Mouse (Mus musculus): Measurements from ENCODE around the gene Galm. TPM values are rescaled to one million over a fixed set of nuclear protein-coding genes. Genes with fewer than 3 reads are reported as not detected.
A peak's percentile ranks its signal among the peaks of the same experiment; 100 is the strongest.

Galm gene
- polyA plus RNA-seq, 1 experiment = 2.3 TPM

- TF ChIP-seq POLR2A (IDR thresholded peaks at IDR 0.05; ENCODE audit: borderline replicate concordance, extremely low read depth, insufficient read depth, insufficient read length, poor library complexity, severe bottlenecking) = no peak
- no peak for TF ChIP-seq CTCF (IDR thresholded peaks at IDR 0.05; ENCODE audit: borderline replicate concordance, extremely low read depth, insufficient read depth, insufficient read length)
- no peak for DNase-seq (ENCODE audit: low read depth)
Observed at GRCm38 (mm10) chr17:80130718-80131430, 3.6 kb downstream of the Galm start.

GRCm38 (mm10) chr17:80131431-80131766 lies 4.1 kb downstream of the Galm start:
- DNase-seq (ENCODE audit: low read depth) = peak; percentile 31
- no peak for TF ChIP-seq POLR2A (IDR thresholded peaks at IDR 0.05; ENCODE audit: borderline replicate concordance, extremely low read depth, insufficient read depth, insufficient read length, poor library complexity, severe bottlenecking)
- TF ChIP-seq CTCF (IDR thresholded peaks at IDR 0.05; ENCODE audit: borderline replicate concordance, extremely low read depth, insufficient read depth, insufficient read length) = no peak

- no peak for DNase-seq (ENCODE audit: low read depth)
- TF ChIP-seq CTCF (IDR thresholded peaks at IDR 0.05; ENCODE audit: borderline replicate concordance, extremely low read depth, insufficient read depth, insufficient read length) (no peak), POLR2A (IDR thresholded peaks at IDR 0.05; ENCODE audit: borderline replicate concordance, extremely low read depth, insufficient read depth, insufficient read length, poor library complexity, severe bottlenecking) (no peak)
Observed at GRCm38 (mm10) chr17:80131838-80132237, 4.6 kb downstream of the Galm start.

DNA sequence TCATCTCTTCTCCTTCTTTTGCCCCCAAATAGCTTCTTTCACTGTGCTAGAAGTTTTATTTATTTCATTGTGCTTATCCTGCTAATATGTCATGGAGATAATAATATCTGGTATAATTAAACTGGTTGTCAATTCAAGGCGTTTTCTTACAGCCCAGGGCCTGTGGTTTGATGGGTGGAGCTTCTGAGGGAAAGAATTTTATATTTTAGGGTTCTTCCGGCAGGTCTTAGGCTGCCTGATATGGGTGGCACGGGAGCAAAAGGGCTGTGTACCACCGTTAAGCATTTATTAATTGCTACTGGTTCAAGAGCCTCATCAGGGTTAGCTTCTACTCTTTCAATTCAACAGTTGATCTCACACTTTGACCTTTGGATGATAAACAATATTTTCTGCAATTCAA lies 5.2 kb downstream of the Galm start:
- TF ChIP-seq POLR2A (IDR thresholded peaks at IDR 0.05; ENCODE audit: borderline replicate concordance, extremely low read depth, insufficient read depth, insufficient read length, poor library complexity, severe bottlenecking) = no peak
- TF ChIP-seq CTCF (IDR thresholded peaks at IDR 0.05; ENCODE audit: borderline replicate concordance, extremely low read depth, insufficient read depth, insufficient read length) = no peak
- no peak for DNase-seq (ENCODE audit: low read depth)

DNA sequence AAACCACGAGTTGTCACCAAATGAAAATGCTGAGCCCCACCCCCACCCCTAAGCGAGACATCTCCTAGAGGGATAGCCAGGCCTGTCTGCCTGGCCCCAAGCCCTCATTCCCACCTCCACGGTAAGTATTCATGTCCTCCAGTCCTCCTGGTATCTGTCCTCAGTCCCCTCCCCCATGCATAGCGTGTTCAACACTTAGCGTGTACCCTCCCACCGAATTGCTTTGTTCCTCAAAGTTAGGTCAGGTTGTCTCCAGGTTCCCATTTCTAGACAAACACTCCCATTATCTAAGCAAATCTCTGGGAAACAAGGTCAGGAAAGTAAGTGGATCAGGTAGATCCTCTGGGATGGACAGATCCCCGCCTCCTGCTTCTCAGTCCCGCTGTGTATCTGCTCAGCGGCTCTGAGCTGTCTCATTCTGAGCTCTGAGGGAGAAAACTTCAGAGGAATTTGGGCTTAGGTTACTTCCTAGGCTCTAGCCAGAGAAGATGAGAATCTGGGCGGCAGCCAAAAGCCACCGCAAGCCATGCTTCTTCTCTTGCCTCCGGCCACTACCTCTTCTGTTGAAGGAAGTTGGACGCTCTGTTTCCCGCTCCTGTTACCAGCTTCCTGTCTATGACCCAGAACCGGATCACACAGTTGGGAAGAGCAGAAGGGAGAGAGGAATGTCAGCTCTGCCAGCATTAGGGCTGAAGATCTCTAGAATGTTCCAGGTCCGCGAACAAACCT lies 11.3 kb downstream of the Galm start:
- no peak for TF ChIP-seq POLR2A (IDR thresholded peaks at IDR 0.05; ENCODE audit: borderline replicate concordance, extremely low read depth, insufficient read depth, insufficient read length, poor library complexity, severe bottlenecking)
- TF ChIP-seq CTCF (IDR thresholded peaks at IDR 0.05; ENCODE audit: borderline replicate concordance, extremely low read depth, insufficient read depth, insufficient read length) = no peak
- DNase-seq (ENCODE audit: low read depth) = no peak

GRCm38 (mm10) chr17:80139753-80140444 lies 12.6 kb downstream of the Galm start:
- no peak for DNase-seq (ENCODE audit: low read depth)
- no peak for TF ChIP-seq POLR2A (IDR thresholded peaks at IDR 0.05; ENCODE audit: borderline replicate concordance, extremely low read depth, insufficient read depth, insufficient read length, poor library complexity, severe bottlenecking)
- no peak for TF ChIP-seq CTCF (IDR thresholded peaks at IDR 0.05; ENCODE audit: borderline replicate concordance, extremely low read depth, insufficient read depth, insufficient read length)

DNA sequence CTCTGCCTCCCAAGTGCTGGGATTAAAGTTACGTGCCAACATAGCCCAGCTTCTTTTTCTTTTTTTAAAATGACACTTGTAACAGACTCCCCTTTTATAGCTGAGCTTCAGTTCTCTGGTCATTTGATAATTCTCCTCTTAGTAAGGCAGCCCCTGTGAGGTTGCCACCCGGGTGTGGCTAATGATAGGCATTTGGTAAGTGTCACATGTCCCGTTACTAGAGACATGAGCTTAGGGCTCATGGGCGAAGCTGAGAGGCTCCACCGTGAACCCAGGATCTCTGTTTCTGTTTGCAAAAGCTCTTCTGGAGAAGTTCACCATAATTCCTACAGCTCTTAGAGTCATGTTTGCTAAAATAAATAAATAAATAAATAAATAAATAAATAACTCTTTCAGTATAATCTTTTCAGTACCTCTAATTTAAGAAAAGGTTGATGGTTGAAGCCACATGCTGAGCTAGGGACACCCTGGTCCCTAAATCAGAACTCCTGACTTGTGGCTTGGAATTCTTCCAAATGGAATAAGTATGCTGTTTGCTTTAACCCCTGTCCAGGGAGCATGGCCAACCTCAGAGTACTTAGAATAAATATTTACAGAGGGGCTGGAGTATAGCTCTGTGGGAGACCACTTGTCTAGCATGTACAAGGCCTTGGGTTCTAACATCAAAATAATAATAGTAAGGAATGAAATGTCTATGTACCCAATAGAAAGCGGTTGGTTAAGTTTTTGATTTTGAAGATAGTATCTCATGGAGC lies 16.4 kb downstream of the Galm start:
- no peak for DNase-seq (ENCODE audit: low read depth)
- no peak for TF ChIP-seq CTCF (IDR thresholded peaks at IDR 0.05; ENCODE audit: borderline replicate concordance, extremely low read depth, insufficient read depth, insufficient read length)
- TF ChIP-seq POLR2A (IDR thresholded peaks at IDR 0.05; ENCODE audit: borderline replicate concordance, extremely low read depth, insufficient read depth, insufficient read length, poor library complexity, severe bottlenecking) = no peak

DNA sequence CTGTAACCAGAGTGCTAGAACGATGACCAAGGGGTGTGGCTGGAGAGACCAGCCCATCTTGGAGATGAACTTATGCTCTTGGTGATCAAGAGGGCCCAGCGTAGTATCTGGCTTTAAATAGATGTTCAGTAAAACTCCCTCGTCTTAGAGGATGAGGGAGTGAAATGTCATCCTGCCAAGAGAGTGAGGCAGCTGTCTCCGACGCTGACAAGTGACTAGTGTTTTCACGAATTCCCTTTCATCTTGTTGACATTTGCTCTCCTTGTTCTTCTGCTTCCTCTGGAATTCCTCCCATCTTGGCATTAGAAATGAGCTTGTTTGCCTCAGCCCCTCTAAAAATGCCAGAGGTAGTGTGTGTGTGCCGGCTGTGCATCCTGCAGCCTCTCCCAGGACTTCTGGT lies 17.9 kb downstream of the Galm start:
- TF ChIP-seq CTCF (IDR thresholded peaks at IDR 0.05; ENCODE audit: borderline replicate concordance, extremely low read depth, insufficient read depth, insufficient read length) (no peak), POLR2A (IDR thresholded peaks at IDR 0.05; ENCODE audit: borderline replicate concordance, extremely low read depth, insufficient read depth, insufficient read length, poor library complexity, severe bottlenecking) (no peak)
- DNase-seq (ENCODE audit: low read depth) = no peak

- no peak for TF ChIP-seq CTCF (IDR thresholded peaks at IDR 0.05; ENCODE audit: borderline replicate concordance, extremely low read depth, insufficient read depth, insufficient read length)
- no peak for TF ChIP-seq POLR2A (IDR thresholded peaks at IDR 0.05; ENCODE audit: borderline replicate concordance, extremely low read depth, insufficient read depth, insufficient read length, poor library complexity, severe bottlenecking)
- DNase-seq (ENCODE audit: low read depth) = no peak
Observed at GRCm38 (mm10) chr17:80145771-80146170, 18.5 kb downstream of the Galm start.

DNA sequence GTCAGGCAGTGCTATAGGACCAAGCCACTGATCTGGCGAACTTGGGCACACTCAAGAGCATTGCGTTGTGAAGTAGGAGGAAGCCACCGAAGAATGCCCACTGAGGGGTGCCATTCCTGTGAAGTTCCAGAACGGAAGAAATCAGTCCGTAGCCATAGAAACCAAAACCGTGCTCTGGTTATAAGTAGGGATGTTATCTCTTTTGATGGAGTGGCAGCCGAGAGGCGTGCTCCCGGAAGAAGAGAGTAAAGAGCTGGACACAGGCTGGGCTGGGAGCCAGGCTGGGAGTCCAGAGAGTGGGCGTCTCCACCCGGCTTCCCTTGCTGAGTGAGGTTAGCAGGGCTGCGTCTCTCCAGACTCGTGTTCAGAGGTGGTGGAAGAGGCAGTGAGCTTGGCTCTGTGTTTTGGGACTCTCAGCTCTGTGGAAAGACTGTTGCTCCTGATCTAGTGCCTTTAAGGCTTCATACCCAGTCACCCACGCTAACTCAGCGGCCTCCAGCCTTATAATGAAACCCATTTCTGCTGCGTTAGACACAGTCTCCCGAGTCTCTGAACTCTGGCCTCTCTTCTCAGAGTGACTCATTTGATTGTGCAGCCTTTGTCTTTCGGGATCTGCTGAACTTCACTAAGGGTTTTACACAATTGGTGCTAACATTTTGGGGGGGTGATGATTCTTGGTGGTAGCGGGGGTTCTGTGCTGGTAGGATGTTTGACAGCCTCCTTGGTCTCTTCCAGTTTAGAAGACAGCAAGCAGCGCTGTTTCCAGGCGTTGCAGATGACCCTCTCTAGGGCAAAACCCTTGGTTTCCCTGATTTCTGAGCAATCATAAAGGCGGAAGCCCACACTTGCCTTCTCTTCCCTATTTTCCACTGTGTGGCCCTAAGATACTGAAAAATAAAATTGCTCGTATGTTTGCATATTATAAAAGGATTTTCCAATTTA lies 21.1 kb downstream of the Galm start:
- TF ChIP-seq POLR2A (IDR thresholded peaks at IDR 0.05; ENCODE audit: borderline replicate concordance, extremely low read depth, insufficient read depth, insufficient read length, poor library complexity, severe bottlenecking) = no peak
- TF ChIP-seq CTCF (IDR thresholded peaks at IDR 0.05; ENCODE audit: borderline replicate concordance, extremely low read depth, insufficient read depth, insufficient read length) = no peak
- peak; percentile 68 for DNase-seq (ENCODE audit: low read depth)
